Mouse (Mus musculus) ES-E14 (cell line): ENCODE data around the gene Ppm1d.

ENCODE experiments used
- CHD2 ChIP-seq: IDR thresholded peaks from 2 replicates; pipeline ENCODE4 v1.6.1; 2014; ENCODE audit warnings: mild to moderate bottlenecking, low read depth, low read length, inconsistent platforms
- MAFK ChIP-seq: IDR thresholded peaks from 2 replicates; pipeline ENCODE4 v1.6.1; 2014; ENCODE audit warnings: mild to moderate bottlenecking, low read depth, low read length, inconsistent platforms; ENCODE audit not compliant: insufficient read depth
- ZC3H11A ChIP-seq: IDR thresholded peaks from 2 replicates; pipeline ENCODE4 v1.6.1; 2012; ENCODE audit warnings: low read depth, mild to moderate bottlenecking, inconsistent platforms, low read length, borderline replicate concordance

DNA sequence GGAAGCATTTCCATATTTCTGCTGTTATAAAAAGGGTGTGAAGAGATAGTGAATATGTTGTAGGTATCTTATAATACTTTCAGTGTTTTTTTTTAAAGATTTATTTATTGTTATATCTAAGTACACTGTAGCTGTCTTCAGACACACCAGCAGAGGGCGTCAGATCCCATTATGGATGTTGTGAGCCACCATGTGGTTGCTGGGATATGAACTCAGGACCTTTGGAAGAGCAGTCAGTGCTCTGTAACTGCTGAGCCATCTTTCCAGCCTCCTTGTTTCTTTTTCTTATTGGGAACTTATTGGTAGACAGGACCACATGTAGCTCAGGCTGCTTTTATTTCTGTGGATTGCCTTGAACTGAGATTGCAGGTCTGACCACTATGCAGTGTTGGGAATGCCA, 69.0 kb downstream of the Ppm1d start:
- no peak for TF ChIP-seq MAFK
- no peak for TF ChIP-seq ZC3H11A
- TF ChIP-seq CHD2 = no peak
